Mouse (Mus musculus) liver, embryonic 14.5 days (tissue): Measurements from ENCODE around the gene Gm3532.
"Not testable (repeated sequence)": the region's sequence is repeated elsewhere in the genome, so short reads cannot be mapped to it uniquely, and the experiment has no call there.

Experiments used
- CTCF ChIP-seq: IDR thresholded peaks from 2 replicates; pipeline ENCODE4 v1.5.1; 2016; ENCODE audit warnings: antibody characterized with exemption, low read depth, control low read depth
- EP300 ChIP-seq: IDR thresholded peaks from 2 replicates; pipeline ENCODE4 v1.6.1; 2016; ENCODE audit warnings: antibody characterized with exemption, low read depth

GRCm38 (mm10) chr14:5501374-5501773 is 36.9 kb upstream of the Gm3532 start, which contains the start of gene Gm3488:
- not testable (repeated sequence) for TF ChIP-seq CTCF, EP300
